In the genomic region with DNA sequence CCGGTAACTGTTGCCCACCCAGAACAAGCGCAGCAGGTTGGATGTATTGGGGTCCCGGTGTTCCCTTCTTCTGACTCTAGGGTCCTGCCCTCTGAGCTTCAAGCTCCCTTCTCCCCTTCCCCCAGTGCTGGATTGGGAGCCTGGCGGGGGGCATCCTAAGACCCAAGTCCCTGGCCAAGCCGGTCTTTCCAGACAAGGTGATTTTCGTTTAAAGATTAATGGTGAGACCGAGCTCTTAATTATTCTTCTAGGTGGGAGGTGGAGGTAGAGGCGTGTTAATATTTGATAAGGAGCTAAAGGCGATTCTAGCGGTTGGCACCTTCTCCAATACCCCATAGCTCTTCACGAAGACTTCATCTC, we compare ENCODE assay signal across 10 mouse cellular contexts. TPM values are rescaled to one million over a fixed set of nuclear protein-coding genes. Genes with fewer than 3 reads are reported as not detected.
A peak's percentile ranks its signal among the peaks of the same experiment; 100 is the strongest.
DNase-seq lines count a peak whose midpoint lies in the region; ATAC-seq and TF ChIP-seq lines count a peak whose summit lies in the region.
"Had no signal": no experiment of that assay in that cellular context is flagged by ENCODE, and none has a peak within 500 bp of the region (broad histone marks: within the 10 kb centered on the region; RNA-seq: fewer than 3 reads in every experiment).

No protein-coding gene starts in this region.

- no peak for TF ChIP-seq CTCF in lung, embryonic 14.5 days (IDR thresholded peaks at IDR 0.05; ENCODE audit: low read depth)

- H3K27ac ChIP-seq in lung, embryonic 14.5 days (ENCODE audit: low read depth) = no peak overlapping the region
- H3K27ac ChIP-seq in forebrain, embryonic 15.5 days (replicated peaks) = no peak overlapping the region
- H3K27ac ChIP-seq in kidney, embryonic 15.5 days = peak overlapping the region; percentile 66; the same call in 1 of the 2 replicates
- no peak overlapping the region for H3K27ac ChIP-seq in neural tube, embryonic 12.5 days
- H3K27ac ChIP-seq: macrophage had no signal

- peak overlapping the region; percentile 55; the same call in 1 of the 2 replicates for H3K4me2 ChIP-seq in lung, embryonic 14.5 days
- peak overlapping the region; percentile 49 for H3K4me2 ChIP-seq in forebrain, embryonic 15.5 days (replicated peaks)
- H3K4me2 ChIP-seq in kidney, embryonic 15.5 days = peak overlapping the region; percentile 59
- H3K4me2 ChIP-seq in neural tube, embryonic 12.5 days (replicated peaks) = peak overlapping the region; percentile 63

- no peaks in the 10 kb centered on the region for H3K36me3 ChIP-seq in lung, embryonic 14.5 days (ENCODE audit: insufficient read depth)
- H3K36me3 ChIP-seq in forebrain, embryonic 15.5 days = no peaks in the 10 kb centered on the region
- H3K36me3 ChIP-seq in kidney, embryonic 15.5 days = no peaks in the 10 kb centered on the region
- H3K36me3 ChIP-seq in neural tube, embryonic 12.5 days = no peaks in the 10 kb centered on the region

- no peaks in the 10 kb centered on the region for H3K9me3 ChIP-seq in lung, embryonic 14.5 days (ENCODE audit: low read depth, low read length)
- no peaks in the 10 kb centered on the region for H3K9me3 ChIP-seq in forebrain, embryonic 15.5 days
- H3K9me3 ChIP-seq in kidney, embryonic 15.5 days (replicated peaks) = no peaks in the 10 kb centered on the region
- H3K9me3 ChIP-seq in neural tube, embryonic 12.5 days = no peaks in the 10 kb centered on the region

- WGBS in lung, embryonic 14.5 days = 2% methylated on average over 11 of the region's 11 CpGs
- WGBS in forebrain, embryonic 15.5 days = 2% methylated on average over 11 of the region's 11 CpGs
- 5% methylated on average over 11 of the region's 11 CpGs for WGBS in kidney, embryonic 15.5 days
- 6% methylated on average over 11 of the region's 11 CpGs for WGBS in neural tube, embryonic 12.5 days

- H3K9ac ChIP-seq in lung, embryonic 14.5 days = no peak overlapping the region
- no peak overlapping the region for H3K9ac ChIP-seq in forebrain, embryonic 15.5 days (replicated peaks)
- no peak overlapping the region for H3K9ac ChIP-seq in kidney, embryonic 15.5 days
- no peak overlapping the region for H3K9ac ChIP-seq in neural tube, embryonic 12.5 days

- ATAC-seq in lung, embryonic 14.5 days (ENCODE audit: insufficient read depth) = no peak
- ATAC-seq in forebrain, embryonic 15.5 days (replicated peaks) = no peak
- ATAC-seq in kidney, embryonic 15.5 days (replicated peaks; ENCODE audit: low FRiP score) = no peak
- ATAC-seq in neural tube, embryonic 12.5 days (ENCODE audit: low FRiP score, low read depth) = no peak

- H3K4me3 ChIP-seq in lung, embryonic 14.5 days (ENCODE audit: low read depth, low read length) = peak overlapping the region; percentile 17; the same call in 1 of the 2 replicates
- peak overlapping the region; percentile 38 for H3K4me3 ChIP-seq in forebrain, embryonic 15.5 days
- H3K4me3 ChIP-seq in kidney, embryonic 15.5 days (replicated peaks) = peak overlapping the region; percentile 40
- H3K4me3 ChIP-seq in neural tube, embryonic 12.5 days = peak overlapping the region; percentile 25

- no peaks in the 10 kb centered on the region for H3K4me1 ChIP-seq in lung, embryonic 14.5 days (ENCODE audit: insufficient read depth)
- peaks cover 15% of the 10 kb centered on the region for H3K4me1 ChIP-seq in forebrain, embryonic 15.5 days
- H3K4me1 ChIP-seq in kidney, embryonic 15.5 days = peaks cover 44% of the 10 kb centered on the region
- peaks cover 17% of the 10 kb centered on the region for H3K4me1 ChIP-seq in neural tube, embryonic 12.5 days

- H3K27me3 ChIP-seq in lung, embryonic 14.5 days (ENCODE audit: insufficient read depth, low read length) = peaks cover 34% of the 10 kb centered on the region
- peaks cover 44% of the 10 kb centered on the region for H3K27me3 ChIP-seq in forebrain, embryonic 15.5 days
- H3K27me3 ChIP-seq in kidney, embryonic 15.5 days = peaks cover 39% of the 10 kb centered on the region
- peaks cover 44% of the 10 kb centered on the region for H3K27me3 ChIP-seq in neural tube, embryonic 12.5 days (replicated peaks)

- no peak for DNase-seq in lung, embryonic 14.5 days
- no peak for DNase-seq in lung, adult 18-20 months
- DNase-seq in left cerebral cortex, adult 18-20 months (ENCODE audit: low spot score in 2 of 2) = no peak
- no peak for DNase-seq in right cerebral cortex, postnatal 14 days
- DNase-seq in embryo, embryonic 10 days (ENCODE audit: low spot score) = no peak
- DNase-seq: thymus, postnatal 36 days had no signal

RNA-seq across cellular contexts. Expression of a gene that starts 0.7 kb away (rescaled TPM):
- 0.28 and 0.54 TPM in 2 replicates for polyA plus RNA-seq in lung, embryonic 14.5 days (2014; fragmentation: Nextera tagmentation; extraction: Ambion mirVana)
- 1.9 and 2.7 TPM in 2 replicates for polyA plus RNA-seq in forebrain, embryonic 15.5 days (2015; fragmentation: Nextera tagmentation; extraction: Ambion mirVana)
- polyA plus RNA-seq in kidney, embryonic 15.5 days (2015; fragmentation: Nextera tagmentation; extraction: Ambion mirVana) = 66.2 and 71.2 TPM in 2 replicates
- polyA plus RNA-seq in neural tube, embryonic 12.5 days (2016; fragmentation: Nextera tagmentation; extraction: Ambion mirVana) = 4.8 and 5.7 TPM in 2 replicates
- total RNA-seq in left cerebral cortex, adult 18-20 months (2021) = 10 to 100 TPM; 58.5 to 66.3 TPM
- polyA plus RNA-seq: macrophage had no signal

RNA-seq across cellular contexts. Expression of a gene that starts 42.1 kb away (rescaled TPM):
- 57.3 and 61.4 TPM in 2 replicates for polyA plus RNA-seq in lung, embryonic 14.5 days (2014; fragmentation: Nextera tagmentation; extraction: Ambion mirVana)
- 61.7 and 67.8 TPM in 2 replicates for polyA plus RNA-seq in forebrain, embryonic 15.5 days (2015; fragmentation: Nextera tagmentation; extraction: Ambion mirVana)
- 60.0 and 65.0 TPM in 2 replicates for polyA plus RNA-seq in kidney, embryonic 15.5 days (2015; fragmentation: Nextera tagmentation; extraction: Ambion mirVana)
- polyA plus RNA-seq in neural tube, embryonic 12.5 days (2016; fragmentation: Nextera tagmentation; extraction: Ambion mirVana) = 61.4 and 63.5 TPM in 2 replicates
- 10 to 100 TPM; 32.0 to 32.8 TPM for total RNA-seq in left cerebral cortex, adult 18-20 months (2021)
